Mouse (Mus musculus) limb, embryonic 10.5 days (tissue): ENCODE measurements around the gene Tmem263. TPM values are rescaled to one million over a fixed set of nuclear protein-coding genes. Genes with fewer than 3 reads are reported as not detected.

Experiments used
- DNase-seq: peaks from one replicate; pipeline ENCODE4 v3.0.0-alpha.2; 2017; ENCODE audit warnings: low spot score
- H3K27ac ChIP-seq: fragments of 300-500 bp; sonication (generic); 2 replicates; pipeline ENCODE4 v1.5.1; 2016; ENCODE audit warnings: mild to moderate bottlenecking
- H3K27me3 ChIP-seq: fragments of 300-500 bp; sonication (generic); 2 replicates; pipeline ENCODE4 v1.6.1; 2016; ENCODE audit warnings: low read depth, mild to moderate bottlenecking; ENCODE audit not compliant: poor library complexity, severe bottlenecking
- H3K36me3 ChIP-seq: fragments of 300-500 bp; sonication (generic); 2 replicates; pipeline ENCODE4 v1.6.1; 2016; ENCODE audit warnings: mild to moderate bottlenecking, moderate library complexity
- H3K4me1 ChIP-seq: fragments of 300-500 bp; sonication (generic); 2 replicates; pipeline ENCODE4 v1.6.1; 2016
- H3K4me3 ChIP-seq: fragments of 300-500 bp; sonication (generic); 2 replicates; pipeline ENCODE4 v1.5.1; 2016; ENCODE audit warnings: mild to moderate bottlenecking, moderate library complexity
- H3K9me3 ChIP-seq: fragments of 300-500 bp; sonication (generic); replicated peaks from 2 replicates; pipeline ENCODE4 v1.6.1; 2016; ENCODE audit warnings: mild to moderate bottlenecking
- WGBS: fragments of 180-500 bp; shearing (Covaris S2); methylation state at CpG from one replicate; pipeline ENCODE4 v1.1.7; 2016; 5-methylcytosine and 5-hydroxymethylcytosine counted together
- polyA plus RNA-seq: library from polyadenylated mRNA; unstranded; fragments of >200 nt; fragmentation: Nextera tagmentation; extraction: Ambion mirVana; gene quantifications from 2 replicates; pipeline ENCODE4 v1.2.1, GENCODE M21; 2016

The Tmem263 gene
- polyA plus RNA-seq, 1 experiment from 2014 or later: 75.8 TPM

GRCm38 (mm10) chr10:85149226-85149625, 46.8 kb downstream of the Tmem263 start:
- 89% methylated on average over 5 of the region's 5 CpGs for WGBS
- H3K4me3 ChIP-seq: no peak overlapping the region
- H3K27me3 ChIP-seq: no peaks in the 10 kb centered on the region
- no peak overlapping the region for H3K27ac ChIP-seq
- H3K36me3 ChIP-seq: peaks cover 39% of the 10 kb centered on the region
- no peak for DNase-seq
- H3K9me3 ChIP-seq: no peaks in the 10 kb centered on the region
- H3K4me1 ChIP-seq: no peaks in the 10 kb centered on the region

GRCm38 (mm10) chr10:85154195-85154594, 51.8 kb downstream of the Tmem263 start:
- Histone ChIP-seq H3K27ac (no peak overlapping the region), H3K4me1 (no peaks in the 10 kb centered on the region), H3K9me3 (no peaks in the 10 kb centered on the region), H3K27me3 (no peaks in the 10 kb centered on the region), H3K4me3 (no peak overlapping the region), H3K36me3 (peaks cover 8% of the 10 kb centered on the region)
- peak; percentile 59 for DNase-seq
- 17% methylated on average over 2 of the region's 2 CpGs for WGBS

GRCm38 (mm10) chr10:85157451-85157850, 55.0 kb downstream of the Tmem263 start:
- H3K4me1 ChIP-seq: no peaks in the 10 kb centered on the region
- H3K27ac ChIP-seq: no peak overlapping the region
- no peaks in the 10 kb centered on the region for H3K27me3 ChIP-seq
- H3K9me3 ChIP-seq: no peaks in the 10 kb centered on the region
- H3K36me3 ChIP-seq: no peaks in the 10 kb centered on the region
- DNase-seq: no peak
- 89% methylated on average over 7 of the region's 7 CpGs for WGBS
- no peak overlapping the region for H3K4me3 ChIP-seq

- Histone ChIP-seq H3K27me3 (no peaks in the 10 kb centered on the region), H3K4me3 (no peak overlapping the region), H3K27ac (no peak overlapping the region), H3K9me3 (no peaks in the 10 kb centered on the region), H3K4me1 (no peaks in the 10 kb centered on the region), H3K36me3 (no peaks in the 10 kb centered on the region)
- no peak for DNase-seq
- 83% methylated on average over 1 of the region's 1 CpGs for WGBS
Measured at GRCm38 (mm10) chr10:85159989-85160619, 57.7 kb downstream of the Tmem263 start.

- 91% methylated on average over 5 of the region's 5 CpGs for WGBS
- DNase-seq: no peak
Measured at GRCm38 (mm10) chr10:85161745-85162351, 59.4 kb downstream of the Tmem263 start.

GRCm38 (mm10) chr10:85164791-85165190, 62.4 kb downstream of the Tmem263 start:
- no peak for DNase-seq
- Histone ChIP-seq H3K27ac (no peak overlapping the region), H3K27me3 (no peaks in the 10 kb centered on the region), H3K9me3 (no peaks in the 10 kb centered on the region), H3K4me1 (no peaks in the 10 kb centered on the region), H3K4me3 (no peak overlapping the region), H3K36me3 (no peaks in the 10 kb centered on the region)
- WGBS: 93% methylated on average over 13 of the region's 13 CpGs

More at GRCm38 (mm10) chr10:85161745-85162351, 59.4 kb downstream of the Tmem263 start:
- H3K36me3 ChIP-seq: no peaks in the 10 kb centered on the region
- no peak overlapping the region for H3K27ac ChIP-seq
- no peak overlapping the region for H3K4me3 ChIP-seq
- no peaks in the 10 kb centered on the region for H3K9me3 ChIP-seq
- no peaks in the 10 kb centered on the region for H3K27me3 ChIP-seq
- H3K4me1 ChIP-seq: no peaks in the 10 kb centered on the region

GRCm38 (mm10) chr10:85165306-85165705, 62.9 kb downstream of the Tmem263 start:
- Histone ChIP-seq H3K4me1 (no peaks in the 10 kb centered on the region), H3K4me3 (no peak overlapping the region), H3K27ac (no peak overlapping the region), H3K9me3 (no peaks in the 10 kb centered on the region), H3K27me3 (no peaks in the 10 kb centered on the region), H3K36me3 (no peaks in the 10 kb centered on the region)
- WGBS: 91% methylated on average over 5 of the region's 5 CpGs
- no peak for DNase-seq

Other genes with a start within 250 kb of the Tmem263 start
- 25.1 and 28.5 TPM in 2 replicates for gene Ric8b, start 185.0 kb upstream of the Tmem263 start, polyA plus RNA-seq
- 0.78 and 0.97 TPM in 2 replicates for gene Fhl4, start 132 bp upstream of the Tmem263 start, polyA plus RNA-seq
- gene Mterf2, start 25.4 kb downstream of the Tmem263 start, polyA plus RNA-seq: 22.5 and 25.1 TPM in 2 replicates
- gene Cry1, start 82.4 kb downstream of the Tmem263 start, polyA plus RNA-seq: 36.2 and 38.0 TPM in 2 replicates